Mouse (Mus musculus) Patski (cell line): Measurements from ENCODE around the gene Adh1. TPM values are rescaled to one million over a fixed set of nuclear protein-coding genes. Genes with fewer than 3 reads are reported as not detected.

Source experiments
- ATAC-seq: fragments of 100-300 bp; one replicate; pipeline ENCODE4 v1.8.0; 2021
- CTCF ChIA-PET: fragments of 350-600 bp; sonication (Branson Sonifier 250); formaldehyde crosslinking; loops from one replicate; lab custom pipeline; 2022; ENCODE audit warnings: inconsistent platforms; lab: Charles Lee
- POLR2A ChIA-PET: fragments of 350-600 bp; sonication (Branson Sonifier 250); formaldehyde crosslinking; loops from one replicate; lab custom pipeline; 2022; ENCODE audit warnings: antibody characterized with exemption, inconsistent platforms; lab: Charles Lee
- DNase-seq: peaks from one replicate; pipeline ENCODE4 v3.0.0-alpha.2; 2011; ENCODE audit warnings: low read depth, low spot score
- H3K27me3 ChIP-seq: fragments of 371-371 bp; one replicate; pipeline ENCODE4 v1.5.1; 2021
- CTCF ChIP-seq: fragments of 100-300 bp; IDR thresholded peaks from one replicate; pipeline ENCODE4 v1.5.1; 2021
- in situ Hi-C: fragments of 300-500 bp; cut with MboI; formaldehyde crosslinking; loops from 3 replicates; pipeline ENCODE4 v1.11.1; 2018; ENCODE audit warnings: low pct_unique_long_range_greater_than_20kb, mixed read lengths
- polyA plus RNA-seq: library from polyadenylated mRNA; unstranded; gene quantifications from one replicate; pipeline ENCODE4 v1.2.3, GENCODE M21; 2021

Gene Adh1
- polyA plus RNA-seq, 1 experiment from 2014 or later, result 1.1 TPM

GRCm38 (mm10) chr3:138300130-138300529, 39.3 kb downstream of the Adh1 start:
- in situ Hi-C loops, result no loop called here
- no peaks in the 10 kb centered on the region for H3K27me3 ChIP-seq
- CTCF ChIA-PET, result interaction anchor here (1.6 kb wide), 1 partner anchor 12 kb away, joined by 3 read pairs; no protein-coding TSS in a partner anchor
- no peak for TF ChIP-seq CTCF
- POLR2A ChIA-PET, result no interaction called here
- ATAC-seq (no peak), DNase-seq (no peak)

- no peak for DNase-seq
- POLR2A ChIA-PET, result interaction anchor here (0.6 to 1.0 kb wide), 2 partner anchors 10 to 114 kb away, joined by 3 to 4 read pairs; no protein-coding TSS in a partner anchor
- in situ Hi-C loops, result no loop called here
- no peaks in the 10 kb centered on the region for H3K27me3 ChIP-seq
- CTCF ChIA-PET, result interaction anchor here (0.6 to 4.8 kb wide), 2 partner anchors 17 to 62 kb away, joined by 3 to 17 read pairs; no protein-coding TSS in a partner anchor
- TF ChIP-seq CTCF, result no peak
- peak; percentile 34 for ATAC-seq
These were observed 41.9 kb downstream of the Adh1 start for GRCm38 (mm10) chr3:138302676-138303075.

- ATAC-seq (no peak), DNase-seq (no peak)
- in situ Hi-C loops, result no loop called here
- ChIA-PET CTCF (interaction anchor here (1.3 to 4.8 kb wide), 4 partner anchors 17 to 63 kb away, joined by 3 to 17 read pairs (median 4); no protein-coding TSS in a partner anchor), POLR2A (interaction anchor here (1.1 kb wide), 1 partner anchor 22 kb away, joined by 3 read pairs; no protein-coding TSS in a partner anchor)
- no peak for TF ChIP-seq CTCF
- no peaks in the 10 kb centered on the region for H3K27me3 ChIP-seq
These were observed 43.1 kb downstream of the Adh1 start for GRCm38 (mm10) chr3:138303771-138304488.

GRCm38 (mm10) chr3:138304489-138304871, 43.7 kb downstream of the Adh1 start:
- ATAC-seq (no peak), DNase-seq (no peak)
- no peaks in the 10 kb centered on the region for H3K27me3 ChIP-seq
- ChIA-PET POLR2A (interaction anchor here (1.1 kb wide), 1 partner anchor 21 kb away, joined by 3 read pairs; no protein-coding TSS in a partner anchor), CTCF (interaction anchor here (1.3 to 4.8 kb wide), 4 partner anchors 18 to 64 kb away, joined by 3 to 17 read pairs (median 4); no protein-coding TSS in a partner anchor)
- in situ Hi-C loops, result no loop called here
- no peak for TF ChIP-seq CTCF

- ATAC-seq (no peak), DNase-seq (no peak)
- ChIA-PET POLR2A (no interaction called here), CTCF (interaction anchor here (1.0 to 4.8 kb wide), 5 partner anchors 10 to 107 kb away, joined by 3 to 17 read pairs (median 4); no protein-coding TSS in a partner anchor)
- TF ChIP-seq CTCF, result no peak
- in situ Hi-C loops, result no loop called here
- no peaks in the 10 kb centered on the region for H3K27me3 ChIP-seq
These were observed 44.9 kb downstream of the Adh1 start for GRCm38 (mm10) chr3:138305486-138306289.

GRCm38 (mm10) chr3:138306290-138306683, 45.5 kb downstream of the Adh1 start:
- POLR2A ChIA-PET, result no interaction called here
- DNase-seq (no peak), ATAC-seq (no peak)
- H3K27me3 ChIP-seq, result no peaks in the 10 kb centered on the region
- CTCF ChIA-PET, result interaction anchor here (0.6 to 4.8 kb wide), 6 partner anchors 10 to 108 kb away, joined by 3 to 17 read pairs (median 4); no protein-coding TSS in a partner anchor
- no peak for TF ChIP-seq CTCF
- in situ Hi-C loops, result no loop called here

GRCm38 (mm10) chr3:138309910-138310309, 49.1 kb downstream of the Adh1 start:
- ATAC-seq (no peak), DNase-seq (no peak)
- in situ Hi-C loops, result no loop called here
- no peaks in the 10 kb centered on the region for H3K27me3 ChIP-seq
- ChIA-PET CTCF (interaction anchor here (1.1 kb wide), 1 partner anchor 65 kb away, joined by 3 read pairs; no protein-coding TSS in a partner anchor), POLR2A (interaction anchor here (0.7 kb wide), 1 partner anchor 99 kb away, joined by 3 read pairs; no protein-coding TSS in a partner anchor)
- TF ChIP-seq CTCF, result no peak

GRCm38 (mm10) chr3:138311015-138311414, 50.2 kb downstream of the Adh1 start:
- CTCF ChIA-PET, result interaction anchor here (0.7 to 1.5 kb wide), 4 partner anchors 10 to 71 kb away, joined by 3 read pairs; no protein-coding TSS in a partner anchor
- ATAC-seq, result no peak
- in situ Hi-C loops, result no loop called here
- DNase-seq, result no peak
- POLR2A ChIA-PET, result no interaction called here
- peak; percentile 54 for TF ChIP-seq CTCF
- H3K27me3 ChIP-seq, result no peaks in the 10 kb centered on the region

- ATAC-seq (no peak), DNase-seq (no peak)
- in situ Hi-C loops, result no loop called here
- ChIA-PET CTCF (no interaction called here), POLR2A (no interaction called here)
- no peaks in the 10 kb centered on the region for H3K27me3 ChIP-seq
- no peak for TF ChIP-seq CTCF
These were observed 52.2 kb downstream of the Adh1 start, which contains the start of gene Adh6a for GRCm38 (mm10) chr3:138312965-138313364. TSS of gene Adh6a (plus strand) at chr3:138313286.

GRCm38 (mm10) chr3:138316908-138317472, 56.2 kb downstream of the Adh1 start:
- POLR2A ChIA-PET, result no interaction called here
- ATAC-seq (no peak), DNase-seq (no peak)
- no peaks in the 10 kb centered on the region for H3K27me3 ChIP-seq
- no peak for TF ChIP-seq CTCF
- CTCF ChIA-PET, result interaction anchor here (0.6 to 1.9 kb wide), 3 partner anchors 10 to 119 kb away, joined by 3 to 5 read pairs (median 3); no protein-coding TSS in a partner anchor
- in situ Hi-C loops, result no loop called here
